In genomic region chr13:95788631-95789376, GRCm38 (mm10) we compare ENCODE assay signal across 12 mouse cellular contexts.
DNase-seq lines count a peak whose midpoint lies in the region; ATAC-seq lines count a peak whose summit lies in the region.
"Had no signal": no experiment of that assay in that cellular context is flagged by ENCODE, and none has a peak within 500 bp of the region (broad histone marks: within the 10 kb centered on the region; RNA-seq: fewer than 3 reads in every experiment).

No protein-coding gene starts in this region.

- 29% methylated on average over 10 of the region's 10 CpGs for WGBS in liver, embryonic 15.5 days (ENCODE audit: insufficient replicate concordance)
- 54% methylated on average over 10 of the region's 10 CpGs for WGBS in liver, embryonic 11.5 days
- 53% methylated on average over 10 of the region's 10 CpGs for WGBS in intestine, embryonic 16.5 days

- no peak overlapping the region for H3K27ac ChIP-seq in liver, embryonic 15.5 days (replicated peaks)
- no peak overlapping the region for H3K27ac ChIP-seq in liver, embryonic 11.5 days (ENCODE audit: low read depth, low read length)
- no peak overlapping the region for H3K27ac ChIP-seq in intestine, embryonic 16.5 days (ENCODE audit: low read length)
- H3K27ac ChIP-seq: forebrain, embryonic 10.5 days had no signal

- DNase-seq in frontal cortex, postnatal 36 days (ENCODE audit: low spot score in 2 of 2): peak; percentile 34 to 53
- no peak for DNase-seq in frontal cortex, postnatal 14 days (ENCODE audit: low spot score in 2 of 2)
- DNase-seq in liver, embryonic 11.5 days (ENCODE audit: low spot score): no peak
- no peak for DNase-seq in spleen, postnatal 14 days (ENCODE audit: low spot score in 2 of 2)
- no peak for DNase-seq in MN1 (ENCODE audit: low spot score)
- DNase-seq: thymus, adult 2 months had no signal

- no peak overlapping the region for H3K4me2 ChIP-seq in liver, embryonic 15.5 days
- no peak overlapping the region for H3K4me2 ChIP-seq in liver, embryonic 11.5 days
- peak overlapping the region; percentile 10; the same call in 1 of the 2 replicates for H3K4me2 ChIP-seq in intestine, embryonic 16.5 days (ENCODE audit: low read depth, low read length)

- no peaks in the 10 kb centered on the region for H3K27me3 ChIP-seq in liver, embryonic 15.5 days
- no peaks in the 10 kb centered on the region for H3K27me3 ChIP-seq in liver, embryonic 11.5 days (replicated peaks; ENCODE audit: control insufficient read depth, insufficient read depth, low read length)
- no peaks in the 10 kb centered on the region for H3K27me3 ChIP-seq in intestine, embryonic 16.5 days (replicated peaks; ENCODE audit: control insufficient read depth, insufficient read depth, low read length)
- H3K27me3 ChIP-seq: CH12.LX had no signal

- H3K4me1 ChIP-seq in liver, embryonic 15.5 days (replicated peaks): peaks cover 28% of the 10 kb centered on the region
- peaks cover 15% of the 10 kb centered on the region for H3K4me1 ChIP-seq in liver, embryonic 11.5 days (replicated peaks; ENCODE audit: control insufficient read depth, insufficient read depth, low read length)
- H3K4me1 ChIP-seq in intestine, embryonic 16.5 days (ENCODE audit: control insufficient read depth, insufficient read depth, low read length): peaks cover 8% of the 10 kb centered on the region; the same call in 1 of the 2 replicates
- H3K4me1 ChIP-seq: forebrain, embryonic 10.5 days had no signal

- H3K9me3 ChIP-seq in liver, embryonic 15.5 days (replicated peaks): no peaks in the 10 kb centered on the region
- H3K9me3 ChIP-seq in liver, embryonic 11.5 days (ENCODE audit: control insufficient read depth, low read length): no peaks in the 10 kb centered on the region
- no peaks in the 10 kb centered on the region for H3K9me3 ChIP-seq in intestine, embryonic 16.5 days (ENCODE audit: control insufficient read depth, low read length)
- H3K9me3 ChIP-seq: forebrain, embryonic 10.5 days had no signal

- ATAC-seq in liver, embryonic 15.5 days (ENCODE audit: insufficient read depth): 0 out of 2 replicates have a peak, but pooled peaks have one; percentile 22
- ATAC-seq in liver, embryonic 11.5 days (replicated peaks; ENCODE audit: low FRiP score): no peak
- 0 out of 2 replicates have a peak, but pooled peaks have one; percentile 31 for ATAC-seq in intestine, embryonic 16.5 days
- peak; percentile 80 for ATAC-seq in megakaryocyte progenitor cell, adult 5-6 weeks (replicated peaks; ENCODE audit: poor library complexity)
- ATAC-seq: activated CD4-positive, CD25-positive, alpha-beta regulatory T cell, adult 4 months had no signal

- H3K36me3 ChIP-seq in liver, embryonic 15.5 days (replicated peaks): no peaks in the 10 kb centered on the region
- no peaks in the 10 kb centered on the region for H3K36me3 ChIP-seq in liver, embryonic 11.5 days (ENCODE audit: control insufficient read depth, insufficient read depth, low read length)
- no peaks in the 10 kb centered on the region for H3K36me3 ChIP-seq in intestine, embryonic 16.5 days (ENCODE audit: control insufficient read depth, insufficient read depth, low read length)
- H3K36me3 ChIP-seq: forebrain, embryonic 10.5 days had no signal

- H3K4me3 ChIP-seq in liver, embryonic 15.5 days (replicated peaks): no peak overlapping the region
- H3K4me3 ChIP-seq in liver, embryonic 11.5 days (ENCODE audit: low read depth, low read length): no peak overlapping the region
- no peak overlapping the region for H3K4me3 ChIP-seq in intestine, embryonic 16.5 days (ENCODE audit: low read length)
- H3K4me3 ChIP-seq: forebrain, embryonic 10.5 days had no signal

- no peak overlapping the region for H3K9ac ChIP-seq in liver, embryonic 15.5 days
- H3K9ac ChIP-seq in liver, embryonic 11.5 days (ENCODE audit: low read depth, low read length): no peak overlapping the region
- no peak overlapping the region for H3K9ac ChIP-seq in intestine, embryonic 16.5 days (ENCODE audit: low read depth, low read length)

Comparison
In these comparisons a context has a peak if more than half of its experiments do, and no peak if none do; other contexts are left out.
1. DNase-seq: peak in frontal cortex, postnatal 36 days (2 of 2); none in frontal cortex, postnatal 14 days (0 of 2), liver, embryonic 11.5 days (single experiment), spleen, postnatal 14 days (0 of 2) and MN1 (single experiment).